Mouse (Mus musculus) midbrain, embryonic 12.5 days (tissue): ENCODE results near the gene Idh2. TPM values are rescaled to one million over a fixed set of nuclear protein-coding genes. Genes with fewer than 3 reads are reported as not detected.
"Not testable (repeated sequence)": the region's sequence is repeated elsewhere in the genome, so short reads cannot be mapped to it uniquely, and the experiment has no call there.

Experiments
- ATAC-seq: fragments of 200-750 bp; cut with Nextera tagmentation; 2 replicates; pipeline ENCODE4 v1.8.0; 2017; ENCODE audit warnings: low read depth, moderate TSS enrichment, moderate library complexity; ENCODE audit not compliant: low FRiP score
- H3K27ac ChIP-seq: fragments of 300-500 bp; sonication (generic); replicated peaks from 2 replicates; pipeline ENCODE4 v1.5.1; 2016; ENCODE audit warnings: mild to moderate bottlenecking
- H3K27me3 ChIP-seq: fragments of 300-500 bp; sonication (generic); 2 replicates; pipeline ENCODE4 v1.6.1; 2016; ENCODE audit warnings: mild to moderate bottlenecking
- H3K36me3 ChIP-seq: fragments of 300-500 bp; sonication (generic); 2 replicates; pipeline ENCODE4 v1.6.1; 2016
- H3K4me1 ChIP-seq: fragments of 300-500 bp; sonication (generic); 2 replicates; pipeline ENCODE4 v1.6.1; 2016
- H3K4me2 ChIP-seq: fragments of 300-500 bp; sonication (generic); replicated peaks from 2 replicates; pipeline ENCODE4 v1.6.1; 2016; ENCODE audit warnings: mild to moderate bottlenecking, moderate library complexity
- H3K4me3 ChIP-seq: fragments of 300-500 bp; sonication (generic); 2 replicates; pipeline ENCODE4 v1.5.1; 2016; ENCODE audit warnings: mild to moderate bottlenecking
- H3K9ac ChIP-seq: fragments of 300-500 bp; sonication (generic); replicated peaks from 2 replicates; pipeline ENCODE4 v1.6.1; 2016; ENCODE audit warnings: mild to moderate bottlenecking, moderate library complexity
- H3K9me3 ChIP-seq: fragments of 300-500 bp; sonication (generic); 2 replicates; pipeline ENCODE4 v1.6.1; 2016; ENCODE audit warnings: mild to moderate bottlenecking
- WGBS: fragments of 180-500 bp; shearing (Covaris S2); methylation state at CpG from one replicate; pipeline ENCODE4 v1.1.7; 2016; 5-methylcytosine and 5-hydroxymethylcytosine counted together
- polyA plus RNA-seq: library from polyadenylated mRNA; unstranded; fragments of >200 nt; fragmentation: Nextera tagmentation; extraction: Ambion mirVana; gene quantifications from 2 replicates; pipeline ENCODE4 v1.2.1, GENCODE M21; 2016

The Idh2 gene
- polyA plus RNA-seq, 1 experiment from 2014 or later: 347 TPM

DNA sequence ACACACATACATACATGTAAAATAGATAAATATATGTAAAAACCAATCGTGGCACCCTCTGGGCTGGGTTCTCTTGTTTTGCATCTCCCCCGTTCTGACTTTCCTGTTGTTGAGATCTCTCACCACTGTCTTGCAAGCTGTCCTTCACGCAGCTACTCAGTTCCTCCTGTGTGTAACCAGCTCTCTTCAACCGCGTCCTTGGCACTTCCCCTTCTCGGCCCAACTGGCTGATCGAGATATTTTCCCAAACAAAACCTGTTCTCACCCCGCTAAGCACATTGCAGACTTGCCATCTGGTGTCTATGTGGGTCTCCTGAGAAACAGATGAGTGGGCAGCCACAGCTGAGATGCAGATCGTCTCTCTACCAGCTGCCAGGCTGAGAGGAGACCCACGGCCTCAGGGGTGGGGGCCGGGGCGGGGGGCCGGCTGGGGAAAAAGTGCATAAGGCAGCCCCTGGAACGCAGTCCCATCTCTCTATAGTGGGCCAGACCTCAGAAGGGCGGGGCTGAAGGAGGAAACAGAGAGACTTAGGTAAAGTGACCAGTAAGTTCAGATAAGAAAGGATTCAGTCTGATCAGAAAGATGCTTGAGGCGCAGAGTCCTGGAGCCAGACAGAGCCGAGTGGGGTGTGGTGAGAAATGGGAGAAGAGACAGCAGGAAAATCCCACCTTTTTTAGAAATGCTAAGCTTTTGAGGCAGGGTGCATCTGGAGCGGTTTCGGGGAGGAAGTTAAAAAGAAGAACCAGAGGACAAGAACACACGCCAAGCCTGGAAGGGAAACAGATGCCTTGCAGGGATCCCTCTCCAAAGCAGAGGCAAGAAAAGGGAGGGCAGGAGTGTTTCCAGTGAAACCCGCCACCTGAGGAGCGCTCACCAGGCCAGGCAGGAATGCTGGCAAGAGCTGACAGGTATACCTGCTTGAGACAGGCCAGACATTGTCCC lies 28.4 kb upstream of the Idh2 start:
- no peak overlapping the region for H3K9ac ChIP-seq
- H3K4me2 ChIP-seq: 0 out of 2 replicates have a peak overlapping the region, but pooled peaks have one; percentile 18
- ATAC-seq: peak; percentile 19; the same call in 1 of the 2 replicates
- H3K27ac ChIP-seq: peak overlapping the region; percentile 30; the same call in 1 of the 2 replicates
- no peak overlapping the region for H3K4me3 ChIP-seq
- H3K4me1 ChIP-seq: peaks cover 13% of the 10 kb centered on the region
- H3K9me3 ChIP-seq: no peaks in the 10 kb centered on the region
- 42% methylated on average over 22 of the region's 22 CpGs for WGBS
- no peaks in the 10 kb centered on the region for H3K27me3 ChIP-seq
- H3K36me3 ChIP-seq: no peaks in the 10 kb centered on the region

DNA sequence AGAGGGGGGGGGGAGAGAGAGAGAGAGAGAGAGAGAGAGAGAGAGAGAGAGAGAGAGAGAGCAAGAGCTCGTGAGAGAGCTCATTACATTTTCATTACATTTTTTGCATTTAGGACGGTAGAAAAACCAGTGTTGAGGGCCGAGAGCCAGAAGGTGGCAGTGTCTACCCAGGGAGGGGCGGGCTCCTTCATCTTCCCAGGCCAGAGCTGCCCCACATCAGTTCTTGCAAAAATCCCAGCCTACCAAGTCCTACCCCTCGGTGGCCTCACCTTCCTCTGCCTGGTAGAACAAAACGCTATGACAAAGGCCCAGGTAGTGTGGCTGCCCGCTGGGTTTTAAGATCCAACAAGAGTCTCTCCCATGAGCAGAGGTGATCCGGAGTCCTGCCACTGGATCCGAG lies 25.6 kb upstream of the Idh2 start:
- Histone ChIP-seq H3K4me3 (no peak overlapping the region), H3K4me1 (peaks cover 13% of the 10 kb centered on the region), H3K4me2 (peak overlapping the region; percentile 15; the same call in 1 of the 2 replicates), H3K9ac (no peak overlapping the region), H3K27ac (no peak overlapping the region), H3K36me3 (no peaks in the 10 kb centered on the region), H3K9me3 (peaks cover 12% of the 10 kb centered on the region; the same call in 1 of the 2 replicates), H3K27me3 (no peaks in the 10 kb centered on the region)
- WGBS: 20% methylated on average over 9 of the region's 9 CpGs
- ATAC-seq: peak; percentile 71; the same call in 1 of the 2 replicates

DNA sequence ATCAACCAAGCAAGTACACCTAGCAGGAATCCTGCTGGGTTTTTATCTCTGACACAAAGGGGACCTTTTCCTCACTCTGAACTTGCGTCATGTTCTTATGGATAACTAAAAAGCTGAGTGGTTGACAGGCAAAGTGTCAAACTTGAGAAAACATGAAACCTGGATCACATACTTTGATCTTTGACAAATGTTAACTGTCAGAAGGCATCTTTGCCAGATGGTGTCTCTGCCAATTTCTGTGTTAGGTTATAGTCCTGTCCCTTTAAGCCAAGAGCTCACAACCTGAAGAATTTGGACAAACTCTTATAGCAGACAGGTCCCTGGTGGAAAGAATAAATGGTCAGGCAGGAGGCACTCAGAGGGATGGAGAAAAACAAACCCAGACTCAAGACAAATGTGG lies 23.2 kb upstream of the Idh2 start:
- H3K4me3 ChIP-seq: no peak overlapping the region
- ATAC-seq: no peak
- no peak overlapping the region for H3K9ac ChIP-seq
- no peaks in the 10 kb centered on the region for H3K36me3 ChIP-seq
- no peak overlapping the region for H3K27ac ChIP-seq
- no peaks in the 10 kb centered on the region for H3K27me3 ChIP-seq
- H3K9me3 ChIP-seq: peaks cover 12% of the 10 kb centered on the region; the same call in 1 of the 2 replicates
- 84% methylated on average over 1 of the region's 1 CpGs for WGBS
- no peak overlapping the region for H3K4me2 ChIP-seq
- H3K4me1 ChIP-seq: peaks cover 8% of the 10 kb centered on the region

DNA sequence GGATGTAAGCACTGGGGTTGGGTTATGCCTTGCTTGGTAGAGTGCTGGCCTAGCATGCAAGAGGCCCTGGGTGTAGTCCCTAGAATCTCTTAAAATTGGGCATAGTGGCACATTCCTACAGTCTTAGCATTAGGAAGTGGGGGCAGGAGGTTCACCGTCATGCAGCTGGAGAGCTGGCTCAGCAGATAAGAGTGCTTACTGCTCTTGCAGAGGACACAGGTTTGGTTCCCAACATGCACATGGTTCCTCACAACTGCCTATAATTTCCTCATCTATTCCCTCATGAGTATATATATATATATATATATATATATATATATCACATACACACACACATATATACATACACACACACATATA lies 20.0 kb upstream of the Idh2 start:
- H3K4me3 ChIP-seq: no peak overlapping the region
- no peak overlapping the region for H3K27ac ChIP-seq
- no peak for ATAC-seq
- no peaks in the 10 kb centered on the region for H3K36me3 ChIP-seq
- no peaks in the 10 kb centered on the region; the same call in 1 of the 2 replicates for H3K4me1 ChIP-seq
- 100% methylated on average over 1 of the region's 1 CpGs for WGBS
- no peaks in the 10 kb centered on the region for H3K27me3 ChIP-seq
- peaks cover 12% of the 10 kb centered on the region; the same call in 1 of the 2 replicates for H3K9me3 ChIP-seq
- no peak overlapping the region for H3K9ac ChIP-seq
- no peak overlapping the region for H3K4me2 ChIP-seq

DNA sequence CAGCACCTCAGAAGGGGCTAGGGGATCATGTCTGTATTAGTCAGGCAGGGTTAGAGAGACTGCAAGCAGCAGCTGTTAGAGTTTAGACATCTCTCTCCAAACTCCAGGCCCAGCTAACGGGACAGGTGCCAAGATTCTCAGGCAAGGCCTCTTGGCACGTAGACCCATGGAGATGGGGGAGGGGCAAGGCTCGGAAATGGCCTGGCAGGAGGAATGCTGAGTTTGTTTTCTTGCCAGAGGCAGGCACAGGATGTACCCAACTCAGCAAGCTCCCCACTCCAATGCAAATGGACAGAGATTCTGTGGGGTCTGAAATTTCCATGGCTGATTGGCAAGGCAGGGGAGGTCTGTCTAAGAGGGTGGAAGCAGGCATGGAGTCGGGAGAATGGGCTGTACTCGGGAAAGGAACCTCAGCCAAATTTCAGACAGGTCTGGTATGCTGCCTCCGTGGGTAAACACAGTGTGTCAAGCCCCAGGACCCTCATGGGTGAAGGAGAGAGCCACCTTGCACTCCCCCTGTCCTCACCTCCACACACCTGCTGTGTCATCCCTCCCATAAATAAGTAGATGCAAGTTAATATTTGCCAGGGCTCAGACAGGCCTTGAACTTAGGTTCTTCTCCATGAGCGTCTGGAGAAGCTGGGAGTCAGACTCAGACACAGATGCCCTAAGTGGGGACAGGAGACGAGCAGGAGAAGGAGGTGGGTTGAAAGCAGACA lies 19.4 kb upstream of the Idh2 start:
- WGBS: 55% methylated on average over 8 of the region's 8 CpGs
- ATAC-seq: no peak
- Histone ChIP-seq H3K9me3 (peaks cover 12% of the 10 kb centered on the region; the same call in 1 of the 2 replicates), H3K4me3 (no peak overlapping the region), H3K36me3 (no peaks in the 10 kb centered on the region), H3K9ac (no peak overlapping the region), H3K4me2 (no peak overlapping the region), H3K27ac (no peak overlapping the region), H3K27me3 (no peaks in the 10 kb centered on the region), H3K4me1 (no peaks in the 10 kb centered on the region; the same call in 1 of the 2 replicates)

DNA sequence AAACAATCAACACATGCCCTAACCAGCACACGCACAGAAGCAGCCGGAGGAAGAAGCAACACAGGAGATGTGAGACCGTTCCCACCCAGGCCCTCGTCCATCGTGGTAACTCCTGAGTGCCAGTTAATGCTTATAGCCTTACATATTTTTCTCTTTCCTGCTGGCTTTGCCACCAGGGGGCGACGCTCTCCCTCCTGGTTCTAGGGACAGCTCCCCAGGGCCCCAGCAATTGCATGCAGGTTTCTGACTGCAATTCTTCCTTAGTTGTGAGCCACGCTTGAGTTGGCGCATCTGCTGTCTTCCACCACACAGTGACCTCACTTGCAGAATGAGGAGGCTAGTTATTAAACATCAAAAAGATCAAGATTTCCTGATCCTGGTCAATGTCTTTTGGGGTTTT lies 17.3 kb upstream of the Idh2 start:
- ATAC-seq: no peak
- Histone ChIP-seq H3K9me3 (peaks cover 11% of the 10 kb centered on the region; the same call in 1 of the 2 replicates), H3K27ac (no peak overlapping the region), H3K27me3 (no peaks in the 10 kb centered on the region), H3K4me2 (no peak overlapping the region), H3K4me3 (no peak overlapping the region), H3K4me1 (no peaks in the 10 kb centered on the region; the same call in 1 of the 2 replicates), H3K9ac (no peak overlapping the region), H3K36me3 (no peaks in the 10 kb centered on the region)
- whole genome bisulfite sequencing: 52% methylated on average over 9 of the region's 9 CpGs

DNA sequence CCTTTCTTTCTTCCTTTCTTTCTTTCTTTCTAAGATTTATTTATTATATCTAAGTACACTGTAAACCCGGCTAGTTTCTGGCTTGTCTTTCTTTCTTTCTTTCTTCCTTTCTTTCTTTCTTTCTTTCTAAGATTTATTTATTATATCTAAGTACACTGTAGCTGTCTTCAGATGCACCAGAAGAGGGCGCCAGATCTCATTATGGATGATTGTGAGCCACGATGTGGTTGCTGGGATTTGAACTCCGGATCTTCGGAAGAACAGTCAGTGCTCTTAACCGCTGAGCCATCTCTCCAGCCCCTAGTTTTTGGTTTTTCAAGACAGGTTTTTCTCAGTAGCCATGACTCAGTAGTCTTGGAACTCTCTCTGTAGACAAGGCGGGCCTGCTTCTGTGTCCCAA lies 16.1 kb upstream of the Idh2 start:
- not testable (repeated sequence) for H3K27me3 ChIP-seq, H3K36me3 ChIP-seq, H3K4me1 ChIP-seq, H3K4me3 ChIP-seq, ATAC-seq, H3K4me2 ChIP-seq, H3K9me3 ChIP-seq, H3K27ac ChIP-seq, H3K9ac ChIP-seq
- 74% methylated on average over 7 of the region's 7 CpGs for WGBS

DNA sequence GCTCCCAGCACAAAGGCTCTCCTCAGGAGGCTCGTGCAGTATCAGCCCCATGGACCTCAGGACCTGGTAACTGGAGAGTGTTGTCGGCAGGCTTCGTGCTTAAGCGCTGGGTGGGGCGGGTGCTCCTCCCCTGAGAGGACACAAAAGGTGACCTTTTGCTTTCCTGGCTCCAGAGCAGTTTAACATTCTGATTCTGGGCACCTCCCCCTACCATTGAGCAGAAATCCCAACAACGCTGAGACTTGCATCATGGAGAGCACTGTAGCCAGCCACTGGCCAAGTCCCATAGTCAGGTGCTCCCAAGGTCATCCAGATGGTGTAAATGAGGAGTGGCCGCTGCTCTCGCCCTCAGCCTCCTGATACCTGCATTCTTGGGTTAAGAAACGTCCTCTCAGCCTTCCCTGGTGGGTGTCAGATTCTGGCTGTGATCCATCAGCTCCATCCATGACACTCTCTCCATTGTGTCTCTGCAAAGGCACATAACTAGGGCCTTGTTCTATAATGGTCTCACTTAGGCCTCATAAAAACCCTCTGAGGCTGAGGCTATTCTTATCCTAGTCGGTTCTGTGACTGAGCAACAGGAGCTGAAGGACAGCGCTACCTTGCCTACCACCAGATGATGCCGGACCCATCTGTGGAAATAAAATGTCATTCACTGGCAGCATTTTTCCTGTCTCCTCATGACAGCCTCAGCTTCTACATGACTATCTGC lies 15.3 kb upstream of the Idh2 start:
- 51% methylated on average over 12 of the region's 12 CpGs for WGBS
- no peaks in the 10 kb centered on the region for H3K36me3 ChIP-seq
- H3K9me3 ChIP-seq: no peaks in the 10 kb centered on the region
- no peak overlapping the region for H3K27ac ChIP-seq
- no peaks in the 10 kb centered on the region for H3K27me3 ChIP-seq
- no peaks in the 10 kb centered on the region; the same call in 1 of the 2 replicates for H3K4me1 ChIP-seq
- no peak overlapping the region for H3K4me2 ChIP-seq
- H3K9ac ChIP-seq: no peak overlapping the region
- ATAC-seq: no peak
- H3K4me3 ChIP-seq: no peak overlapping the region

DNA sequence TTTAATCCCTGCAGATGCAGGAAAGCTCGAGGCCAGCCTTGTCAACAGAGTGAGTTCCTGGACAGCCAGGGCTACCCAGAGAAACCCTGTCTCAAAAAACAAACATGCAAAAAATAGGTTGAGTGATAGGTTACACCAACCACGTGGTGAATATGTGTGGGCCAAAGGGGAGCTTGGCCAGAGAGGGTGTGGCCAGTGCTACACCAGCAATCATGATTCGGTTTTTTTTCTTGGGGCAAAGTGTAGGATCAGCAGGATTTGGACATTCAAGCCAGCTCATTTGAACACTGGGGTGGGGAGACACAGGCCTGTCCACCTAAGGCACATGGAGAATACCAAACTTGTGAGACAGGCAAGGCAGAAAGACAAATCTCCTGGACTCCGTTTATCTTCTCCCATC lies 14.1 kb upstream of the Idh2 start:
- H3K4me3 ChIP-seq: no peak overlapping the region
- H3K9ac ChIP-seq: no peak overlapping the region
- WGBS: 72% methylated on average over 4 of the region's 4 CpGs
- no peaks in the 10 kb centered on the region for H3K9me3 ChIP-seq
- no peak overlapping the region for H3K4me2 ChIP-seq
- H3K36me3 ChIP-seq: no peaks in the 10 kb centered on the region
- no peaks in the 10 kb centered on the region for H3K4me1 ChIP-seq
- H3K27ac ChIP-seq: no peak overlapping the region
- no peak for ATAC-seq
- H3K27me3 ChIP-seq: no peaks in the 10 kb centered on the region

DNA sequence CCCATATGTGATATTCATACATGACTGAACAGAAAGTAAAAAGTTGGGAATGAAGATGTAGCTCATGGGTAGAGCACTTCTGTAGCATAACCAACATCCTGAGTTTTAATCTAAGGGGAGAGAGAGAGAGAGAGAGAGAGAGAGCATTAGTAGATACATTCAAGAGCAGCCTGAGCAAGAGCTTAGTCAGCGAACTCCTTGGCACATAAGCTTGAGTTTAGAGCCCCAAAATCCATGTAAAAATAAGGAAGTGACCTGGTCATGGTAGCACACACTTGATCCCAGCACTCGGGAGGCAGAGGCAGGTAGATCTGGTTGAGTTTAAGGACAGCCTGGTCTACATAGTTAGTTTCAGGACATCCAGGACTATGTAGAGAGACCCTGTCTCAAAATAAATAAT lies 8.5 kb upstream of the Idh2 start:
- Histone ChIP-seq H3K4me2 (no peak overlapping the region), H3K4me1 (no peaks in the 10 kb centered on the region), H3K9ac (no peak overlapping the region), H3K27me3 (no peaks in the 10 kb centered on the region), H3K36me3 (no peaks in the 10 kb centered on the region), H3K9me3 (no peaks in the 10 kb centered on the region), H3K27ac (no peak overlapping the region), H3K4me3 (no peak overlapping the region)
- 84% methylated on average over 2 of the region's 2 CpGs for whole genome bisulfite sequencing
- ATAC-seq: no peak

DNA sequence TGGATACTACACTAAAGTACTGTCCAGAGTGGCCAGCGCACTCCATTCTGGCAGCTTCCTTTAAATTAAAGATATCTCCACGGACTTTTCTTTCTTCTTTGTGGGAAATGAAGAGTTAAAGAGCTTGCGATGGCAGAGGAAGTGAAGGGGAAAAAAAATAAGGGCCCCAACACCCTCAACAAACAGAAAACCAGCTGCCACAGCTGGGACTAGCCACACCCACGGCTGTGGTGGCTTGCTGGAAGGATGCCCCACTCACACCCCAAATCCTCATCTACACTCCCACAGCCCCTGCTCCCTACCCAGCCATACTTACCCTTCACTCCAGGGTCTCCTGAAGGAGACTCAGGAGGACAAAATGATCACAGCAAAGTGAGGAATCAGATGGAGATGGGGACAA lies 7.9 kb upstream of the Idh2 start:
- WGBS: 84% methylated on average over 4 of the region's 4 CpGs
- no peak for ATAC-seq

More for the DNA sequence above, 7.9 kb upstream of the Idh2 start:
- no peak overlapping the region for H3K9ac ChIP-seq
- H3K9me3 ChIP-seq: no peaks in the 10 kb centered on the region
- H3K4me2 ChIP-seq: no peak overlapping the region
- no peaks in the 10 kb centered on the region for H3K27me3 ChIP-seq
- no peaks in the 10 kb centered on the region for H3K36me3 ChIP-seq
- no peak overlapping the region for H3K4me3 ChIP-seq
- no peak overlapping the region for H3K27ac ChIP-seq
- no peaks in the 10 kb centered on the region for H3K4me1 ChIP-seq
